Mouse (Mus musculus) lung, postnatal 4 days (tissue): ENCODE results near the gene Ccdc155.
"Not testable (repeated sequence)": the region's sequence is repeated elsewhere in the genome, so short reads cannot be mapped to it uniquely, and the experiment has no call there.

ENCODE experiments used
- DNase-seq, 2 experiments: peaks; one replicate each; pipeline ENCODE4 v3.0.0; 2021

Gene Ccdc155

DNA sequence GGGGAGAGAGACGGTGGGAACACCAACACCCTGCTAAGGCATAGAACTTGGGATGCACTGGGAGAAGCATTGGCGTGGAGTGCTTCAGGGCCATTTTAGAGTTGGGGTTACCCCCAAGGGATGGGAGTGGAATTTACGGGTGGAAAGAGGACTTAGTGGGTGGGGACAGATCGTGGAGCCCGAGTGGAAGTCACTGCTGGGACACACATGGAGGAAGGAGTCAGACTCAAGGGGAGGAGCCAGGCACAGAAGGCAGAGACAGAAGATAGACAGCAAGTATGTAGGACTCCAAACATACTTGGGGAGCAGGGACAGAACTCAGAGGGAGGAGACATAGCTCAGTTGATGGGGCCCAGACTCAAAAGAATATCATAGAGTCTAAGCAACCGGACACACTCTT is 42.1 kb downstream of the Ccdc155 start:
- no peak for DNase-seq

DNA sequence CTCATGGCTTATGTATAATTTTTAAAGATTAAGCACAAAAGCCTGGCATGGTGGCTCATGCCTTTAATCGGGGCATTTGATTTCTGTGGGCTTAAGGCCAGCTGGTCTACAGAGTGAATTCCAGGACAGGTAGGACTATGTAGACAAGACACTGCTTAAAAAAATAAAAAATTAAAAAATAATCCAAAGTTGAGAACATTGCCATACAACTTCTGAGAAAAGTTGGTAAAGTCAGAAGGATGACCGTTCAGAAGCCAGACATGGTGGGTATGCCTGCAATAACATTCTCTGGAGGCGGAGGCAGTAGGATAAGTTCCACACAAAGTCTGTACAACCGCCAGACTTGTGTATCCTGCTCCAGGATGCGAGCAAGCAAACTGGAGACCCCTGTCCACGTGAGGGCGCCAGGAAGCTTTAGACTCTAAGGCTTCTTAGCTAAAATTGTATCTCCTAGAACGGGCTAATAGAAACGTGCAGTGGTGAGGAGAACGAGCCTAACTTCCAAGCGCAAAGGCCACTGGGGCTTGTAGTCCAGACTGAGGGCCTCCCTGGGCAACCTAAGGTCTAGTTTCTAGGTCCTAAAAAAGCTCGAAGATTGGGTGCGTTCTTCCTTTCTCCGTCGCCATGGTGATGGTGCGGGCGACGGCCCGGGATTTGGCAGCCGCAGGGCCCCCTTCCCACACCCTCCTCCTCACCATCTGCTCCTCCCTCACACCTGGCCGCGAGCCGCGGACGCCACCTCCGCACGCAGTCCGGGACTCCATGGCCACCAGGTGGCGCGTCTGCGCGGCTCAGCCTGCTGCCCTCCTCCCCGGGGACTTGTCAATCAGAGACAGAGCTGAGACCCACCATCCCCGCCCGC is 42.8 kb downstream of the Ccdc155 start:
- DNase-seq, result peak; percentile 87 to 90

- no peak for DNase-seq
These were observed 43.8 kb downstream of the Ccdc155 start for GRCm38 (mm10) chr7:45160866-45161265.

DNA sequence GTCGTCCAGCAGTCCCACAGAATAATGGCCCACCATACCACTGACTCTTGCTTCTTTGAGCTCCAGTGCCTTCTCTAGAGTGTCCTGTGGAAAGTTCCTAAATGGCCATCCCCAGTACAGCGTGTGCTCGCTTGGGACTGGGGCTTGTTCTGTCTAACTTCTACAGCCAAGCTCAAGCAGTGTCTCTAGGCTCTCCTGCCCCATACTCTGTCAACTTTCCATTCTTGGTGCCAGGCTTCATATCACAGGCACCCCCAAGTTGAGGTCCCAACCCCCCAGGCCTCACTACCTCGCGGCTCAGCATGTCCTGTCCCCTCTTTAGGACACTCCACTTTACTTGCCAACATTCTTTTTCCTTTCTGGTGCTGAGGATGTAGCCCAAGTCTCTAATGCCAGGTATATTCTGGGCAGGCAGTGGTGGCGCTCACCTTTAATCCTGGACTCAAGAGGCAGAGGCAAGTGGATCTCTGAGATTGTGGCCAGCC is 44.3 kb downstream of the Ccdc155 start:
- no peak for DNase-seq

GRCm38 (mm10) chr7:45158991-45159390 is 45.7 kb downstream of the Ccdc155 start:
- no peak for DNase-seq

- no peak for DNase-seq
These were observed 47.2 kb downstream of the Ccdc155 start for GRCm38 (mm10) chr7:45157459-45157858.

GRCm38 (mm10) chr7:45156206-45156605 is 48.5 kb downstream of the Ccdc155 start:
- DNase-seq, result no peak

GRCm38 (mm10) chr7:45155590-45155989 is 49.1 kb downstream of the Ccdc155 start:
- no peak for DNase-seq

- peak; percentile 75 to 77 for DNase-seq
These were observed 49.6 kb downstream of the Ccdc155 start for GRCm38 (mm10) chr7:45154993-45155514.

- DNase-seq, result peak; percentile 98
These were observed 50.3 kb downstream of the Ccdc155 start, which contains the start of the genes Pih1d1 and Aldh16a1 for GRCm38 (mm10) chr7:45154096-45154992. Pih1d1 (plus strand) TSS chr7:45154303. Aldh16a1 (minus strand) TSS chr7:45154584.

GRCm38 (mm10) chr7:45153586-45153985 is 51.1 kb downstream of the Ccdc155 start:
- DNase-seq, result no peak

DNA sequence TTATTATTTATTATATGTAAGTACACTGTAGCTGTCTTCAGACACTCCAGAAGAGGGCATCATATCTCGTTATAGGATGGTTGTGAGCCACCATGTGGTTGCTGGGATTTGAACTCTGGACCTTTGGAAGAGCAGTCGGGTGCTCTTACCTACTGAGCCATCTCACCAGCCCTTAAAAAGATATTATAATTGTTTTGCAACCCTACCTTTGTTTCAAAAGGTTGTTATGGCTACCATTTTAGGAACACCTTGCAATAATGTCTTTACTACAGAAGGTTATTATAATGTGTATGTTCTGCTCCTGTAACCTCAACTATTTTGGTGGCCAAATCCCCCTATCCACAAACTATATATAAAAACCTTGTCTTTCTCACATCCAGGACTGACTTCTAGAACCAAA is 51.6 kb downstream of the Ccdc155 start:
- not testable (repeated sequence) for DNase-seq

GRCm38 (mm10) chr7:45151303-45151702 is 53.4 kb downstream of the Ccdc155 start:
- DNase-seq, result peak; percentile 46 to 84

DNA sequence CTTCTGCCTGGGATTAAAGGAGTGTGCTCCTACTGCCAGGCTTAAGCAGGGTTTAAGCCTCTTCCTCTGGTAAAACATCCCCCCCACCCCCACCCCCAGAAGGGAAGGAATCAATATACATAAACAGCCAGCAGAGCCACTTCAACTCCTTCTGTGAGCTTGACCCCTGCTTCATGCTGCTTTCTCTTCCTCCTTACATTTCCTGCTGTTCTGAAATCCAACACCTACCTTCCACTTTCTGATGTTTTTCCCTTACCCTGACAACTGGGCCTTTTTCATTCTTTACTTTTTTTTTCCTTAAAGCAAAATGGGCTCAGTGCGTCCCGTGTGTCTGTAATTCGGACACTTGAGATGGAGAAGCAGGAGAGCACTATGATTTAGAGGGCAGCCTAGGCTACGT is 54.4 kb downstream of the Ccdc155 start:
- DNase-seq, result no peak

DNA sequence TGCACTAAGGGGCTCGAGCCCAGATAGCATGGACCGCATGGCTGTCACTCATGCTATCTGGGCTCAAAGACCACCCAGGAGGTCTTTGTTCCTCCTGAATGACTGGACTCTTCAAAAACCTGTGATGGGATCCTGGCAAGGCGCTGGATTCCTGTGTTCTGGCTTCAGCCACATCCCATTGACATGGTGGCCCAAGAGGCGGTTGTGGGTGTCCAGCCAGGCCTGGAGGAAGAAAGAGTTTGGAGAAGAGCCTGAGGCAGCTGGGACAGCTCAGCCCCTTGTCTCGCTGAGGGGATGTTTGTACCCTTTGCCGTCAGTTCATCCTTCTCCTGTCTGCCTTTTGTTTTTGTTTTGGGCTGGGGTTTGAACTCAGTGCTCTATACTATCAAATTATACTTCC is 55.1 kb downstream of the Ccdc155 start:
- peak; percentile 38 to 73 for DNase-seq

DNA sequence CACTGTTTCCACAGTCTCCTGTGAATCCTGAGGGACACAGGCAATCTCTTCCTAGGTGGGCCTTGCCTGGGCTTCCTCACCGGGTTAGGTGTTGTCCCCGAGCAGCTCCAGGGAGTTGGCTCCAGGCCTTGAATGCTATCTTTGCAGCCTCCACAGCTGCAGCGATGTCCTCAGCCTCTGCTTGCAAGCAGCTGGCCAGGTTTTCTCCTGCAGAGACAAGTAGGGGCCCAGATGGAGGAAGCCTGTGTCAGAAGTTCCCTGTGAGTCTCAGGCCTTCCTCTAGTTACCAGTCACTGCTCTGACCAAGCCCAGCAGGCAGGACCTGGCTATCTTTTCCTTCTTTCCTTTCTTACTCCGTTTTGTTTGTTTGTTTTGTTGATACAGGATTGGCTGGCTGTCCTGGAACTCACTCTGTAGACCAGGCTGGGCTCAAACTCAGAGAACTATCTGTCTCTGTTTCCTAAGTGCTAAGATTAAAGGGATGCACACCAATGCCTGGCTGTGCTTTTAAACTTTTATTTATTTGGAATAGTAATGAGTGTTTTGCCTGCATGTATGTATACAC is 56.1 kb downstream of the Ccdc155 start:
- no peak for DNase-seq

DNA sequence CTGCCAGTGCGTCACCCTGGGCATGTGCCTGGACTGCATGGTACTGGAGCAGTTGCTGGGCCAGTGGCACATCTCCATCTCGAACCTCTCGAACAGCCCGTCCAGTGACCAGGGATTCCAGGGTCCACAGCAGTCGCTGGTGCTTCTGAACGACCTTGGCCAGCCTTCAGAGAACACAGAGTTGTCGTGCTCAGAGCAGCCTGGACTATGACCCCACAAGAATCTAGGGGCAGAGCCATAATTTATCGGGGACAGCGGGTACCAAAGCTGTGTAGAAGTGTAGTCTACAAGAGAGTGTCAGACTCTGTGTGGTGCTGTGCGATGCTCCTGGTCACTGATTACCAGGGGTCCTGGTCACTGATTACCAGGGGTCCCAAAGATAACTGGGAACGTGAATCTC is 56.8 kb downstream of the Ccdc155 start:
- DNase-seq, result no peak

DNA sequence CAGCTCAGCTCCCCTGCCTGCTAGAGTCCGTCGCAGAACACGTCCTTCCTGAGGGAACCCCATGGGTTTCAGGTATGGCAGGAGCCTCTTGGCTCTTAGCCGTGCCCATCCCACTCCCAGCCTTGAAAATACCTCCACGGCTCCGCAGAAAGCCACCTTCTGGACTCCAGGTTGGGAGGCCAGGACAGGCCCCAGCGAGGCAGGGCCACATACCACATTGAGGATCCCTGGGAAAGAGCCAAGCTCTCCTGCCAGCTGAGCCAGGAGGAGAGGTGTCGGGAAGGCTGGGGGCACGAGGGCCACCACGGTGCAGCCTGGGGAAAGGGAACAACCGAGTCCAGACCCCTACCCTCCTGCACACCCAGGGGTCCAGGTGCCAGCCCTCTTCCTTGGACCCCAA is 57.4 kb downstream of the Ccdc155 start:
- DNase-seq, result no peak

DNA sequence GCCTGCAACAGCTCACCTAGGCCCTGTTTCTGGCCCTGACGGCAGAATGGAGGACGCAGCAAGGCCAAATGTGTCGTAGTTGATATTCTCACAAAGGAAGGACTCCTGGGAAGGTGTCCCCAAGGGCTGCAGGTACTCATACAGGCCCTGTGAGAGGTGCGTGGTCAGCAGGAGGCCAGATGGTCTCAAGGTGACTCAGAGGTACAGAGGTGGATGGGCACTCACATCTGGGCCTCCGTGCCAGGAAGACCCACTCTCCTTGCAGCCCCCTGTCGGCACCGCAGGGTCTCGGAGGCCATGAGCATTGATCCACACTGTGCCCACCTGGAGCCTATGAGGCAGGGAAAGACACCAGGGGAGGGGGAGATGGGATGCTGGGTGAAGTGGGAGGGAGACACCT is 59.2 kb downstream of the Ccdc155 start:
- DNase-seq, result peak in 1 of 2 experiments; percentile 15

DNA sequence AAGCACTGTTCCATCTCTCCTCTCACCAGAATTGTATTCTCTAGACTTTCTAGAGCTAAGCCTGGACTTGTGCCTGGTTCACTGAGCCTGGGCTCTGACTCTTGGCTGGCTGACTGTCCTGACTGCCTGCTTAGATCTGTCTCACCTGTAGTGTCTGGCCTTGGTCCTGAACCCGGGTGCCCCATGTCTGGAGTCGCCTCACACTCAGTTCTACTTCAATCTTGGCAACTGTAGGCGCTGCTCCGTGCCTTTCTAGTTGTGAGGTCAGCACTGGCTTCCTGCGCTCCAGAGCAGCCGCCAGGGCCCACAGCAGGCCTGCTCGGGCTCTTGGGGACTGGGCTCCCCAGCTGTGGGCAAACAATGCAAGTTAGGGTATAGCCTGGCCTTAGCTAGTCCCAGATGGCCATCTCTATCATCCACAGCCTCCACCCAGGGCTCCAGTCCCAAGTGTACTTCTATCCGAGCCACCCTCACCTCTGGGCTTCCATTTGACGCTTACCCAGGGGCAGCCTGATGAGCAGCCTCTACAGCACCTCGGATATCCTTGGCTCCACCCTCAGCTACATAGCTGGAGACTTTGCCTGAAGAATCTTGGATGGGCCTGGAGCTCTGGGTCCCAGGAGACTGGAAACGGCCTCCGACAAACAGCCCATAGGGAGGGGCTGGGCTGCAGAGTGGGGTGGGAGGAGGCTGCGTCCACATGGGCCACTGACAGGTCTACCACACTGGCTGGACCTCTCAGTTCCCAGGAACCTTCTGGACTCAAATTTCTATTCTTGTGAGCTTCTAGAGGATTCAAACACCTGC is 60.1 kb downstream of the Ccdc155 start:
- peak in 1 of 2 experiments; percentile 39 for DNase-seq

GRCm38 (mm10) chr7:45141914-45142313 is 62.8 kb downstream of the Ccdc155 start:
- no peak for DNase-seq

GRCm38 (mm10) chr7:45141319-45141718 is 63.4 kb downstream of the Ccdc155 start:
- DNase-seq, result no peak
